Mouse (Mus musculus) CD4-positive, CD25-positive, alpha-beta regulatory T cell, adult 9 weeks (primary cell): Measurements from ENCODE around the gene Adamts18. TPM values are rescaled to one million over a fixed set of nuclear protein-coding genes. Genes with fewer than 3 reads are reported as not detected.

Source experiments
- polyA plus RNA-seq: library from polyadenylated mRNA; unstranded; fragments of 100-300 nt; shearing (Covaris generic); gene quantifications from one replicate; pipeline ENCODE4 v1.2.1, GENCODE M21; 2017

Adamts18 gene
- polyA plus RNA-seq: not detected

GRCm38 (mm10) chr8:113848653-113849135 lies at the start of gene Adamts18:
Gene Adamts18 (minus strand): TSS chr8:113848738.

Other genes starting within 250 kb of the Adamts18 start
- gene Mon1b, start 213.2 kb downstream of the Adamts18 start, polyA plus RNA-seq: 32.7 TPM
- gene Syce1l, start 205.5 kb downstream of the Adamts18 start, polyA plus RNA-seq: not detected